Mouse (Mus musculus) intestine, embryonic 16.5 days (tissue): Measurements from ENCODE around the gene Tmigd3. TPM values are rescaled to one million over a fixed set of nuclear protein-coding genes. Genes with fewer than 3 reads are reported as not detected.
"Not testable (repeated sequence)": the region's sequence is repeated elsewhere in the genome, so short reads cannot be mapped to it uniquely, and the experiment has no call there.

Experiments used
- ATAC-seq: fragments of 200-750 bp; cut with Nextera tagmentation; 2 replicates; pipeline ENCODE4 v1.8.0; 2017; ENCODE audit warnings: moderate TSS enrichment, moderate library complexity
- H3K27ac ChIP-seq: fragments of 300-500 bp; sonication (generic); 2 replicates; pipeline ENCODE4 v1.5.1; 2014; ENCODE audit warnings: mild to moderate bottlenecking, low read length
- H3K27me3 ChIP-seq: fragments of 300-500 bp; sonication (generic); replicated peaks from 2 replicates; pipeline ENCODE4 v1.6.1; 2014; ENCODE audit warnings: low read length, control low read depth, mixed read lengths; ENCODE audit not compliant: control insufficient read depth, insufficient read depth
- H3K36me3 ChIP-seq: fragments of 300-500 bp; sonication (generic); 2 replicates; pipeline ENCODE4 v1.6.1; 2014; ENCODE audit warnings: low read length, control low read depth; ENCODE audit not compliant: control insufficient read depth, insufficient read depth
- H3K4me1 ChIP-seq: fragments of 300-500 bp; sonication (generic); 2 replicates; pipeline ENCODE4 v1.6.1; 2014; ENCODE audit warnings: low read length, control low read depth, mixed read lengths; ENCODE audit not compliant: control insufficient read depth, insufficient read depth
- H3K4me2 ChIP-seq: fragments of 300-500 bp; sonication (generic); 2 replicates; pipeline ENCODE4 v1.6.1; 2014; ENCODE audit warnings: low read depth, low read length, control low read depth
- H3K4me3 ChIP-seq: fragments of 300-500 bp; sonication (generic); 2 replicates; pipeline ENCODE4 v1.5.1; 2014; ENCODE audit warnings: mild to moderate bottlenecking, low read length
- H3K9ac ChIP-seq: fragments of 300-500 bp; sonication (generic); 2 replicates; pipeline ENCODE4 v1.6.1; 2014; ENCODE audit warnings: low read depth, low read length
- H3K9me3 ChIP-seq: fragments of 300-500 bp; sonication (generic); 2 replicates; pipeline ENCODE4 v1.6.1; 2016; ENCODE audit warnings: low read length, control low read depth; ENCODE audit not compliant: control insufficient read depth
- WGBS: fragments of 180-500 bp; shearing (Covaris S2); extraction: QIAGEN DNeasy Blood & Tissue Kit; methylation state at CpG from one replicate; pipeline ENCODE4 v1.1.7; 2014; 5-methylcytosine and 5-hydroxymethylcytosine counted together
- polyA plus RNA-seq: library from polyadenylated mRNA; unstranded; fragments of >200 nt; fragmentation: Nextera tagmentation; extraction: Ambion mirVana; gene quantifications from 2 replicates; pipeline ENCODE4 v1.2.1, GENCODE M21; 2015

The Tmigd3 gene
- polyA plus RNA-seq, 1 experiment from 2014 or later: 0.79 TPM

DNA sequence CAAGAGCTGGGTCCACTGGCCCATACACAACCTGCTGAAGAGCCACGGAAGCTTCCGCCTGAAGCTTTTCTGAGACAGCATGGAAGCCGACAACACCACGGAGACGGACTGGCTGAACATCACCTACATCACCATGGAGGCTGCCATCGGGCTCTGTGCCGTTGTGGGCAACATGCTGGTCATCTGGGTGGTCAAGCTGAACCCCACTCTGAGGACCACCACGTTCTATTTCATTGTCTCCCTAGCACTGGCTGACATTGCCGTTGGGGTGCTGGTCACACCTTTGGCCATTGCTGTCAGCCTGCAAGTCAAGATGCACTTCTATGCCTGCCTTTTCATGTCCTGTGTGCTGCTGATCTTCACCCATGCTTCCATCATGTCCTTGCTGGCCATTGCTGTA lies 34.0 kb downstream of the Tmigd3 start:
- Histone ChIP-seq H3K9ac (no peak overlapping the region), H3K4me2 (no peak overlapping the region), H3K36me3 (no peaks in the 10 kb centered on the region), H3K27ac (no peak overlapping the region), H3K4me3 (no peak overlapping the region), H3K27me3 (no peaks in the 10 kb centered on the region), H3K4me1 (no peaks in the 10 kb centered on the region), H3K9me3 (no peaks in the 10 kb centered on the region)
- ATAC-seq: no peak
- WGBS: 93% methylated on average over 9 of the region's 9 CpGs

GRCm38 (mm10) chr3:105907956-105908655 lies 37.4 kb downstream of the Tmigd3 start:
- WGBS: 39% methylated on average over 9 of the region's 9 CpGs
- Histone ChIP-seq H3K9ac (no peak overlapping the region), H3K4me1 (no peaks in the 10 kb centered on the region), H3K27me3 (no peaks in the 10 kb centered on the region), H3K4me3 (no peak overlapping the region), H3K9me3 (no peaks in the 10 kb centered on the region), H3K4me2 (no peak overlapping the region), H3K36me3 (no peaks in the 10 kb centered on the region), H3K27ac (no peak overlapping the region)
- ATAC-seq: no peak

- no peak overlapping the region for H3K4me2 ChIP-seq
- H3K4me3 ChIP-seq: no peak overlapping the region
- WGBS: 88% methylated on average over 4 of the region's 4 CpGs
These were observed 38.3 kb downstream of the Tmigd3 start for GRCm38 (mm10) chr3:105908976-105909375.

GRCm38 (mm10) chr3:105910519-105911190 lies 40.0 kb downstream of the Tmigd3 start:
- H3K9ac ChIP-seq: no peak overlapping the region
- H3K4me1 ChIP-seq: no peaks in the 10 kb centered on the region
- no peak overlapping the region for H3K4me2 ChIP-seq
- no peaks in the 10 kb centered on the region for H3K27me3 ChIP-seq
- H3K27ac ChIP-seq: no peak overlapping the region
- no peaks in the 10 kb centered on the region for H3K36me3 ChIP-seq
- 79% methylated on average over 11 of the region's 11 CpGs for WGBS
- no peaks in the 10 kb centered on the region for H3K9me3 ChIP-seq
- no peak for ATAC-seq
- H3K4me3 ChIP-seq: no peak overlapping the region

More at GRCm38 (mm10) chr3:105908976-105909375, 38.3 kb downstream of the Tmigd3 start:
- H3K27me3 ChIP-seq: no peaks in the 10 kb centered on the region
- H3K4me1 ChIP-seq: no peaks in the 10 kb centered on the region
- ATAC-seq: no peak
- no peak overlapping the region for H3K27ac ChIP-seq
- no peaks in the 10 kb centered on the region for H3K36me3 ChIP-seq
- no peaks in the 10 kb centered on the region for H3K9me3 ChIP-seq
- no peak overlapping the region for H3K9ac ChIP-seq

DNA sequence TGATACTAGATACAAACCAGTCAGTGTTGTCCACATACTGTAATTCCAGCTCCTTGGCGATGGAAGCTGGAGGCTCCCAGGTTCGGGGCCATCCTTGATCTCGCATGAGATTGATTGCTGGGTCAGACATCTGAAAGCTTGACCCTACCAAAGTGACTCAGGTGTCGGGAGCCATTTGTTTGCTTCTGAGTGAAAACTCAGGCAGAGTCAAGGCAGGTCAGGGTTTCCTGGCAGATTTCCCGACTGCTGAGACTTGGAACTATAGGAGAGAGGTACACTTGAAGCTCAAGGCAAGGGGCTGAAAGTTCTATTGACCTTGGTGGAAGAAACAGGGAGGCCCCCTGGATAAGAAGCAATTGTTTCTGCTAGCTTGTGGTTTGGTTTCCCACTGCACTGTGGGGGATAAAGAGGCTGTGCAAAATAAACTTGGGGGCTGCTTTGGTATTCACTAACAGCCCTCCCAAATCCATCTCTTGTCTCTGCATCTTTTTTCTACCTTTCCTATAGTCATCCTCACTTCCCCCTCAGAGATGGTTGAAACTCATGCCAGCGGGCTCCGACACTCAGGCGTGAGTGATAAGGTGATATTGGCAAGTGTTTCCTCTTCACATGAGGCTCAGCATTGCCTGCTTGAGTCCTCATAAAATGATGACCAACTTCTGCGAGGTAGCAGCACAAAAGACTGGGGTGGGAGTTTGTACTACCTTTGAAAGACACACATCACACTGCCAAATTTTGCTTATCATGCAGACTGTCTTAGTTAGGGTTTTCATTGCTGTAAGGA lies 41.6 kb downstream of the Tmigd3 start:
- ATAC-seq: no peak
- 68% methylated on average over 9 of the region's 9 CpGs for WGBS

DNA sequence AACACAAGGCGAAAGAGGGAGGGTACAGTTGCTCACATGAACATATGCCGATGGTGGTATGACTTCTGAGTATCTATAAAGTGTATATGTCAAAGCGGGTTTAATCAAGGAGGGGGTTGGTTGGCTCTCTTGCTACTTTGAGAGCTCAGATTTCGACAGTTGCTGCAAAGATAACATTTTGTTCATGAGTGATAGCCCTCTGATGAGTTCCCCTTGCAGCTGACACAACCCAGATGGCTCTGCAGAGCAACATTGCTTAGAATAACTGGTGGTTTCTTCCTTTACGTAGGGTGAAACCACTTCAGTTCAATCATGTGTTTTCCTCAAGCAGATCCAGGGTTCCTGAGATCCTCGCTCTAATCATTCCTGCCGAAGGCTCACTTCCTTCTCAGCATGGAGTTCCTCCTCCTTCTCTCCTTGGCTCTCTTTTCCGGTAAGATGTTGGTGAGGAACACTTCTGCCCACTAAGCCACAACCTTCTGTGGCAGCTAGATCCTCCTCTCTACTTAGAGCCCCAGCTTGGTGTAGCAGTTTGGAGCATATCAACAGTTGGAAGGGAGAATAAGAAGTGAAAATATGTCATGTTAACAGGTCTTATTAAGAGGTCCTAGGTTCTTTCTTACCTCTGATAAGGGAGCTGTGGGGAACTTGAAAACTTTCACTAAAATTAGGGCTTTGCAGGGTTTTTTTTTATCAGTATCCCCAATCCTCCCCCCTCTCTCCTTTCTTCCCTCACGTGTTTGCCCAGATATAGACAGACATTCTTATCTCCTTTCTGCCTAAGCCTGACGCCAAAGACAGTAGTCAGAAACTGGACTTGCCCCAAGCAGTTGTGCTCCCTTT lies 43.4 kb downstream of the Tmigd3 start:
- H3K9ac ChIP-seq: no peak overlapping the region
- H3K27ac ChIP-seq: no peak overlapping the region
- H3K9me3 ChIP-seq: no peaks in the 10 kb centered on the region
- ATAC-seq: no peak
- H3K4me1 ChIP-seq: no peaks in the 10 kb centered on the region
- WGBS: 52% methylated on average over 10 of the region's 10 CpGs
- H3K36me3 ChIP-seq: no peaks in the 10 kb centered on the region
- no peak overlapping the region for H3K4me3 ChIP-seq
- H3K27me3 ChIP-seq: no peaks in the 10 kb centered on the region
- H3K4me2 ChIP-seq: no peak overlapping the region

More for the DNA sequence above, 41.6 kb downstream of the Tmigd3 start:
- no peaks in the 10 kb centered on the region for H3K9me3 ChIP-seq
- no peak overlapping the region for H3K4me3 ChIP-seq
- H3K27me3 ChIP-seq: no peaks in the 10 kb centered on the region
- no peak overlapping the region for H3K27ac ChIP-seq
- no peak overlapping the region for H3K9ac ChIP-seq
- no peaks in the 10 kb centered on the region for H3K4me1 ChIP-seq
- no peak overlapping the region for H3K4me2 ChIP-seq
- no peaks in the 10 kb centered on the region for H3K36me3 ChIP-seq

GRCm38 (mm10) chr3:105915281-105915680 lies 44.6 kb downstream of the Tmigd3 start:
- Histone ChIP-seq H3K27ac (no peak overlapping the region), H3K9me3 (no peaks in the 10 kb centered on the region)
- ATAC-seq: no peak

GRCm38 (mm10) chr3:105916455-105916854 lies 45.8 kb downstream of the Tmigd3 start:
- H3K9me3 ChIP-seq, H3K27me3 ChIP-seq, H3K4me1 ChIP-seq, H3K9ac ChIP-seq, H3K36me3 ChIP-seq, H3K4me2 ChIP-seq, H3K27ac ChIP-seq, H3K4me3 ChIP-seq, ATAC-seq: not testable (repeated sequence)

More at GRCm38 (mm10) chr3:105915281-105915680, 44.6 kb downstream of the Tmigd3 start:
- H3K9ac ChIP-seq: no peak overlapping the region
- no peaks in the 10 kb centered on the region for H3K27me3 ChIP-seq
- no peaks in the 10 kb centered on the region for H3K36me3 ChIP-seq
- no peaks in the 10 kb centered on the region for H3K4me1 ChIP-seq
- 24% methylated on average over 1 of the region's 1 CpGs for WGBS
- H3K4me3 ChIP-seq: no peak overlapping the region
- no peak overlapping the region for H3K4me2 ChIP-seq
